Mouse (Mus musculus): ENCODE data around the gene Lhx4.
A peak's percentile ranks its signal among the peaks of the same experiment; 100 is the strongest.

Lhx4 gene

DNA sequence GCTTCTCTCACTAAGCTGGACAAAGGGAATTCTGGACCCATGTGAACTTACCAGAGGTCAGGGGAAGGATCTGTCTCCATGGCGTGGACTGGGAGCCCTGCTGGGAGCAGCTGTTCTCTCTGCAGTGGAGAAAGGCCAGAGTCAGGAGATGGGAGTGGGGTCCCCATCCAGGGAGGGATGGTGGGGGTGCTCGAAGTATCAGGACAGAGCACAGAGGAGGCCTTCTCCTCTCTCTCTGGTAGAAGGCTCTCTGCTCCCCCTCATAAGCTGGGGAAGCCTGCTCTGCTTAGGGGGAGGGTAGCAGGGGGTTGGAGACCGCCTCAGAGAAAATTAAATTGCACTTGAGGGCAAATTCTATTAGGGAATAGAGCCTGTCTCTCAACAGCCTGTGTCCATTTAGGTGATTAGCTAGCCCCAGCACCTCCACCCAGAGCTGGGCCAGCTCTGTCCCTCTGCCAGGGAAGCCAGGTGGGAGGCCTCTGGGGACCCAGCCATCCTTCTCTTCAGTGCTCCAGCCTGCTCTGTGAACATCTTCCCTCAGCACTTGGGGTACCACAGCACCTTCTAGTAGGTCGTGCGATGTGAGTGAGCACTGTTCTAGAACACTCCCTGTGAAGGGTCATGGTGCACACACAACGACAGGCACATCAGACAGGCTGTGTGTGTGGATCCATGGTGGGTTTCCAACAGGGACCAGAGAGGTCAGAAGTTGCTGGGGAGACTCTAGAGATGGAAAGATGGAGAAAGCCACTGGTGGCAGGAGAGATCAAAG is at the start of gene Lhx4:
Lhx4 (minus strand) TSS at position 201 of the 772 bp plus-strand sequence.
- no peak for DNase-seq

DNA sequence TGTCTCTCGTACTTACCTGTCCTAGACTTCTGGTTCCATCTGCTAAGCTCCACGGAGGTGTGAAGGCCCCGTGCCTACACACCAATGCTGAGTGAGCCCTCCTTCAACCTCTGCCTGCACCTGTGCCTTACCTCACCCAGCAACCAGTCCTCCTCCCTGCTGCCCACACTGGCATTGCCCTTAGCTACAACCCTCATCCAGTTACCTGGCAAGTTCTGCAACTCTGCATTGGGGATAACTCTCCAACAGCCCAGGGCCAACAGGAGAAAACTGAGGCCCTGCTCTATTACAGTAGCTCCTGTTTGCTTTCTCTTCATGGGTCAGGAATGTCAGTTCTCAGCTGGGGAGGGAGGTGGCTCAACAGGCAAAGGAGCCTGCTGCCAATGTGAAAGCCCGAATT is 46.5 kb upstream of the Lhx4 start:
- DNase-seq = no peak

DNA sequence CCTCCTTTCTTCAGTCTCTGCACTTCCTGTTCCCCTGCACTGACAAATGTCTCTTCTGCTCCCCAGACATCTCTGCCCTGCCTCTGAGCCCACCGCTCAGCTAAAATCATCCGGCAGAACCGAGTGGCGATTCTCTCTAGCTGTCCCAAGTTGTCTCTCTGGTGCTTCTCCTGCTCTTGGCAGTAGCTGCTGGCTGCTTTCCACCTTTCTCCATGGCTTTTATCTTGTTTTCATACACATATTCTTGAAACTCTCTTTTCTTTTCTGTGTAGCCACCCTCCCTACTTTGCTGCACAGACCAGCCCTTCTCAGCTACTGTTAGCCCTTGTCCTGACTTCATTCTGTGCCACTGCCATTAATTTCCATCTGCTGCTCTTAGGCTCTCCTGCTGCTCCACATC is 45.9 kb upstream of the Lhx4 start:
- no peak for DNase-seq

DNA sequence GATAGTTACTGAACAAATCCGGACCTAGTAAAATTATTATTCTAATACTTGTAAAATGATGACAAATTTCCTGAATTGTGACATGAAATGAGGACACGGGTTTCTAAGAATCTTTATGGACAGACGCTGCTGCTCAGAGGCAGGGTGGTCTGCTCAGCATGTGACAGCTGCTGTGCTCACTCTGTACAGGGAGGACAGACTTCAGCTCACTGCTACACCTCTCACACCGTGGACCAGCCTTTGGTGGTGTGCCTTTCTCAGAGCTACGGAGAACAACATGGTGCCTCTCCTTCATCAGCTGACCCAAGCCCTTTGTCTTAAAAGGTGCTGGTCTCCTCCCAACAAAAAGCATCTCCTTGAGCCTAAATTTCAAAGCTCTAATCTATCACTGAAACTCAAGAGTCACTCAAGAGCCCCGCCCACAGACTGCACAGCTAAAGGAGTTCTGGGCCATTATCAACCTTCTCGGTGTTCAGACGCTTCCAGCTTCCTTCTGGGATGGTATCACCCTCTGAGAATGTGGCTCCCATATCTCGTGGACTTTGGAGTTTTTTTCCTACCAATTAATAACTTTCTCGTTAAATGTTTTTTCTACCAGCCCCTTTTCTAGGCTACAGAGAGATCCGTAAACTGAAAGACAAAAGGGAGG is 45.4 kb upstream of the Lhx4 start:
- DNase-seq = no peak

DNA sequence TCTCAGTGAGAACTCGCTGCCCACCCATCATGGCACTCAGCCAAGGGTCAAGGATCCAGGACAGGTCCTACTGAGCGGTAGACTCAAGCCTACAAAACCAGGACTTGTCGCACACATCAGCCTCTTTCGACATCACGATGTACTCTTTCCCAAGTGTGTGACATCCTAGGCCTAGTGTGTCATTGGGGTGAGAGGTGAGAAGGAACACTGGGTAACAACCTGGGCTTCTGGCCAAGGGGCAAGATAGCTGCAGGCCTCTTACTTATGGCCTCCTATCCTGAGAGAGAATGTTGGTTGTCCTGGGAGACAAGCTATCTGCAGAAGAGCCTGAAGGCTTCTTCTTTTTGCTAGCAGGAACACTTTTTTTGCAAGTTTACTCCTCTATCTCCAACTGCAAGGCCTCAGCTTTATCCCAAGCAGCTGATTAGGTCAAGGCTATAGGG is 44.3 kb upstream of the Lhx4 start:
- no peak for DNase-seq

DNA sequence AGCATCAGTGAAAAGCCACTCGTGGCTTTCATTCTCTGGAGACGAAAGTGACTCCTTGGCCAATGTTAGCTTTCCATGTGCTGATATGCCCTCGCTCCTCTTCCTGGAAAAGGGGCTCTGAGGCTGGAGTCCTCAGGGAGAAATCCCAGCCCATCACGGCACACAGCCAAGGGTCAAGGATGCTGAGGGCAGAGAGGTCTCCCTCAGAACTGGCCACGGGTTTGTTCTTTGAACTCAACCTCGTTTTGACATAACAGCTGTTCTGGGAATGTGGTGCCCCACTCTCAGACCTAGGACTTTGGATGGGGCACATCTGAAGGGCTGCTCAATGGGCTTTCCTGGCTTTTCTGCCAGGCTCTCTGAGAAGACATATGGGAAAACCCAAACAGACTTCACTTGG is 43.4 kb upstream of the Lhx4 start:
- no peak for DNase-seq

DNA sequence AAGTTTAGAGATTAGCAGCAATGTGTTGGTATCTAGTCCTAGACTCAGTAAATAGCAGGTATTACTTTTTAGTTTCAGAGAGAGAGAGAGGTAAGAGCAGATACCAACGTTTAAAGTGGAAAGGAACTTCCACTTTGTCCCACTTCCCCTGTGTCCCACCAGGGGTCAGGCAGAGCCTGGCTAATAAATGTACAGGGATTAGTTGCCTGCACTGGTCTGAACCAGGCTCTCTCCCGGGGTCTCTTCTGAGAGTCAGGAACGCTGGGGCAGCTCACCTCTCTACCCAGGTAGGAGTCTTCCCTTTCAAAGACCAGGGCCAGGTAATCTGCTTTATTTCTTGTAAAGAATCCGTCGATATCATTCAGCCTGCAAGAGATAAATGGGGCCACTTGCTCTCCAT is 40.4 kb upstream of the Lhx4 start:
- no peak for DNase-seq

DNA sequence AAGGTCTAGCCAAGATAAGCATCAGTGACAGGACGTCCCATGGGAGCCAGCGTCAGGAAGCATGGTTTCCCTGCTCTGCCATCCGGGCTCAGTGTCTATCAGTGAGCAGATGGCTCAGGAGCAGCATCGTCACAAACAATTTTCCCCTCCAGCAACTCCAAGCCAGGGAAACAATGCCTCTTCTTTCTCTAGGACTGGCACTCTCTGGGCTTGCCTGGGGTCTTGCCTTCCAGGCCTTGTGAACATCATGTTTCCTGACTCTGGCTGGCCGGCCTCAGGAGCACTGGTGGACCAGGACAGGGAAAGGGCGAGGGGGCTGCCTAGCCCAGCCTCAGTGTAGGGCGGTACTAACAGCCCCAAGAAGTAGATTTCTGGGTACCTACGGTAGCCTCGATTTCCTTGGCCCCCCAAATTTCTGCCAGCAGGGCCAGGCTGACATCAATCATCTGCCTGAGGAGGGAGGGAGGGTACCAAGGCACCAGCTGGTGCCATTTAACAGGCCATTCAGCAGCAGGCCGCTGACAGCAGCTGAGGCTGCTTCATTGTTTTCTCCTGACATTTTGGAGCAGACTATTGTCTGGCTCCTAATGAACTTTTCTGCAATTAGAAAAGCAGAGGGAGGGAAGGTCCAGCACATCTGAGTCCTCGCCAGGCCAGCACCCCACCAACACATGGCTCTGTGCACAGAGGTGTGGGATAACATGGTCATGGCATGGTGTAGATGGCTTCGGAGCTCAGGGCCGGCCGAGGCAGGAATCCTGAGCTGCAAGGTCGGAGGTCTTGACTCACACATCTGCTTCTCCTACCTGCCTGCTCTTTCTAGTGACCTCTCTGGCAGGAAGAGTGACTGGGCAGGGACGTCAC is 38.9 kb upstream of the Lhx4 start:
- DNase-seq = no peak

DNA sequence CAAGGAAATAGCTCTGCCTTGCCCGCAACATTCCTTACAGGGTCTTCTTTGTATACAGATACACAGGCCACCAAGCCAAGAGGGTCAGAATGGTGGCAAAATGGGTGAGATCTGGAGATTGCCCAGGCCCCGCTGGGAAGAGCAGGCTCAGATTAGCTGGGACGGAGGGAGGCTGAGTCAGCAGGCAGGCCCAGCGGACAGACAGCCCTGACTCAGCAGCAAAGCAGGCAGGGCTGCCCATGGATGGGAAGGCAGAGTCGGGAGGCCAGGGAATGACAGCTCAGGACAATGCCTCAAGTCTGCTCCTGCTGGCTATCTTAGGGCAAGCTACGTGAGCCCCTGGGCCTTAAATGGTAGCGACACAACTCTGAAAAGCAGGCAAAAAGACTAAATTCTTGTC is 34.4 kb upstream of the Lhx4 start:
- DNase-seq = no peak

DNA sequence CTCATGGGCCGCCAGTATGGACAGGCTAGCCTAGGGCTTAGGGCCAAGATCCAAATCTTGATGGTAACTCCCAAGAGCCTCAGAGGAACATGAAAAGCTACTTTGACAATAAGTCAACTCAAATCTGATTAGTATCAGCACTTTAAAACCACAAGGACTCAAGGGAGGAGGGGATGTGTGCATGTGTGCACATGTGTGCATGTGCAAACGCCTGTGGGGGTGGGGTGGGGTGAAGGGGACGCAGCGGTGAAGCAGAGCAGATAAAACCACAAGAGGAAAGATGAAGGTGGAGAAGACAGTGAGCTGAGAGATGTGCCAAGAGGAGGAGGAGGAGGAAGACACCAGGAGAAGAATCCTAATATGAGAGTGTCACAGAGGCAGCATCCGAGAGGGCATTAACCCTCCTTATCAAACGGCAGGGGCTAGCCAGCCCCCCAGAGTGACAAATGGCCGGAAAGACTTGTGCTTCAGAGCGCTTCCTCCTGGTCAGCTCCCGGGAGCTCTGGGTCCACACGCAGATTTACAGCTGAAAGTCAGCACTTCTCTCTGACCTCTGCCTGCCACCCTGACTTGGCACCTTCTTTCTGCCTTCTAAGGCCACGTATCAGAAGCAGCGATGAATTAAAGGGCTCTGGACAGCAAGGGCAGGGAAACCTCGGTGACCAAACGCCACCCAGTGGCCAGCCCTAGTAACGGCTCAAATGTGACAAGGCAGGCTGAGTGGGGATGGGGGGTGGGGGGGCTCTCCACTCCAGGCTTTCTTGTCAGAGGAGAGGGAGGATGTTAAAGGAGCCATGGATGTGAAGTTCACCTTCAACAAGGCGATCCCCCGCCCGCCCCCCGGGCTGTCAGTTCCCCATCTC is 33.1 kb upstream of the Lhx4 start:
- peak in 1 of 2 experiments; percentile 34 for DNase-seq

DNA sequence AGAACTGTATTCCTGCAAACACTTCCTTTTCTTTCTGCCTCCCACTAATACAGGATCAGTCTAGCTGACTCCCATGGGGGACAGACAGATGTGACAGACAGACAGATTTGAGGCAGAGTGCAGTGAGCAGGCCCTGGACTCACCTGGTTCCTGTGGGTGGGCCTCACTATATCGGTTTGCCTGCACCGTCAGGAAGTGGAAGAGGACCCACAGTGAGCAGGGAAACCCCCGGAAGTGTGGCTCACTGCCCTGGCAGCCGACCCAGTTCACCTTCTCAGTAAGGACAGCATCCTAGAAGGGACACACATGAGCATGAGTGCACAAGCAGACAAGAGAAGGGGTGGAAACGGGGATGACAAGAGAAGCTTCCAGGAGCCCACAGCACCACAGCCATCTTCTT is 30.9 kb upstream of the Lhx4 start:
- DNase-seq = peak; percentile 39 to 60

DNA sequence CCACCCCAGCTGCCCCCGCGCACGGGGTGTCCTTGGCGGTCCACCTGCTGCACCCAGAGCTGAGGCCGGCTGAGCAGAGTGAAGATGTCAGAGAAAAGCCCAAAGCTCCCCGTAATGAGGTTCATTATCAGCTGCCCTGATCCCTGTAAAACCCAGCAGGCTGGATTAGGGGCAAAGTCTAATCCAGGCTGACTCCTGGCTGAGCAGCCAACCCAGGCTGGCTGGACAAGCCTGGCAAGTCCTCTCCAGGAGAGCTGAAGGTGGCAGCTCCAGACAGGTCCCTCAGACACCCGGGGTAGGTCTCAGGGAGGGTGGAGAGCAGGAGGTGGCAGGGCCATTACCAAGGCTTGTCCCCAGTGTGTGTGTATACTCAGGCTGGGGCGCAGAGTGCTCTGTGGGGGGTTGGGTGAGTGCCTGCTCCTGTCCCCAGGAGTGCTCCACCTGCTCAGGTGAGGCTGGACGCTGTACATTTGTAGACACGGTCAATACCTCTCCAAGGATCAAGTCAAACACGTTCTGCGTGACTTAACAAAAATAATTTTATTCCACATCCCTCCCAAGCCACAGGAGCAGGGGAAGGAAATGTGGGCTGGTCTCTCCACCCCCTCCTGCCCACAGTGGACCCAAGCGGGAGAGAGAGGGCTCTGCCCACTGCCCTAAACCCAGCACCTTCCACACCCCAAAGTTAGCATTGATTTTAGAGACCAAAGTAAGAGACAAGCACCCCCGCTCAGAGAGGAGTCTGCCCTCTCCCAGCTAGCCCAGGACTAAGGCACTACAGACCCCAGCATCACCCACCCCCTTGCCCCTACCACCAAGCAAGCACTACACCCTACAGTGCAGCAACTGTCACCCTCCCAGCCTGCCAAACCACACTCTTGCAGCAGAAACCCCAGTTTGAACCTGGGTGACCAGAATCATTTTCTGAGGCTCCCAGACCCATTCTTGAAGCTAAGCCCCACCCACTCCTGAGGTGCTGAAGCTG is 26.4 kb upstream of the Lhx4 start:
- DNase-seq = no peak

DNA sequence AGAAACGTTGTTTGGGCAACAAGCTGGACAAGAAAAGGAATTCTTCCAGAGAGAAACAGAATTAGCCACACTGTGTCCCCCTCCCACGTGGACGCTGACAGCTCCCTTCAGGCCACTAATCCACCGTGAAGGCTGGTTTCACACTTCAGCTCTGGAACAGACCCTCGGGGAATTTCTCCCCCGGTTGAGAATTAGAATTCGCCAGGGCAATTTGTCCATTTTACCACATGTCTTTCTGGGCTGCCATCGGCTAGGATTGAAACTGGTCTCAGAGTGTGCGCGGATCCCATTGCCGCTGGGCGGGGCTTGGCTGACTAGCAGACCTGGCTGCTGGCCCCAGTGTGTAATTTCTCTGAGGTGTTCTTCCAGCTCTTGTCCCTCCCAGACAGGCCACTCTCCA is 7.7 kb upstream of the Lhx4 start:
- no peak for DNase-seq

DNA sequence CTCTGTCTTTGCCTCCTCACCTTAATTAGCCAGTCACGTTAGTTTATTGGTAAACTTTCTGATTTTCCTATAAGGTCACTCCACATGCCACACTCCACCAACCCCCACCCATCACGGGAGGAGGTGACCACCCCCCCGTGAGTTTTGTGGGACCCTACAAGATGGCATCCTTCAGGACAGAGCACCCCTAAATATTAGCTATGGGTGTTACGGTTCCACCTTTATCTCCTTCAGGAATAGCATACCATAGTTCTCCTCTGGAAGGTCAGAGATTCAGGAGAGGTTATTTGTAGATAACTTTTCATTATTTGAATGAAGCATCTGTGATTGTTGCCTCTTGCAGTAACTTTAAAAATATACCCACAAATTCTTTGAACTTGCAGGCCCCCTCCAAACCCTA is 7.2 kb upstream of the Lhx4 start:
- no peak for DNase-seq

DNA sequence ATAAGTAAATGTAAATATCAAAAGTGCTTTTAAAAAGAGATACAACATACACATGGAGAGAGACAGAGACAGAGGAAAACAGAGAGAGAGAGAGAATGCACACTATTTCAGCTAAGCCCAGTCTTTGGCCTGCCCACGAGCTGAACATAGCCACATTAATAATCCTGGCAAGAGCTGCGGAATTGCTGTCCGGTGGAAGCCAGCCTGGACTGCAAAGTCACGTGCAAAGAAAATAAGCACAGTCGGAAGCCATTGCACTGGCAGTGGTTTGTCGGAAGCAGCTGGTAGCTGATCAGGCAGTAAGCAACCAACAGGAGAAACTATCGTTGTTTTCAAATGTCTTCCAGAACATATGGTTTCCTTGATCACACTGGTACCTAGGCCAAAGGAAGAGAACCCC is 6.1 kb upstream of the Lhx4 start:
- no peak for DNase-seq

DNA sequence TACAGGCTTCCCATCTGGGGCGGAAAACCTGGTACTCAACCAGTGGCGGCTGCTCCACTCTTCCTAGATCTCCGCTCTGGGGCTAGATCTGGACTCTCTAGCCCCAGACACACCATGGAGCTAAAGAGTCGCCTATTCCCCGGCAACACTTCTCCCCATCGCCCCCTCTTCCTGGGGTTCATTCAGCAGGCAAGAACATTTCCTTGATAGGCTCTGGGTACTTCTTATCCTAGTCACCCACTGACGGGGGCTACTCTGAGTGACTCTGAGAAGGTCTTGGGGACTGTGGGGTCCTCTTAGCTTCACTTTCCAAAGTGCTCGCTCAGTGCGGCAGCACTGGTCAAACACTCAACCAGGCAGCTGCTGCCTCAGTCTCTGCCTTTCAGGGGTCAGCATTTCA is 1.9 kb upstream of the Lhx4 start:
- DNase-seq = no peak

DNA sequence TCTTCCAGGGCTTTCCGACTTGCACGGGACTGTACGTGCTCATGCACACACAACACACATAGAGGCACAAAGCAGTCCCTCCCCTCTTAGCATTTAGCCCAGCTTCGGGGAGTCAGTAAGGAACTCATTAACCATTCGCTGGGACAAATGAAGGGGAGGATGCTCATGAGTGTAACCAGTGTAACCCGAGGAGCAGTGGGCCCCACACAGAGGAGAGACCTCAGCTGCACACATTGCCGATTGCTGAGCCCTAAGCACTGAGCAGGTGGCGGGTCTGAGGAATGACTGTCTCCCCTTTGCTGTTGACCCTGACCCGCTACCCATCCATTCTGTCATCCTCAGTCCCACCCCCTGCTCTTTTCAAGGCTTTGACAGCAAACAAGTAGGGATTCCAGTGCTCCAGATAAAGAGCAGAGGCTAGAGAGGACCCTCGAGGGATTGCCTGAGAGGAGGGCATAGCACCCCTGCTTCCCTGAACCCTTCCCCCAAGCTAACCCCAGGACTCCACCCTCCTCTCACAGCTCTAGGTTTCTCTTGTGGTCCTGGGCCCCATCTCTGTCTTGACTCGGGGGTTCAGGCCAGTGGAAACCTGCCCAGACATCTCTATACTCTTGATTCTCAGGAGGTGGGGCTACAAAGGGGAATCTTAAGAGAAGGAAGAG is 836 bp downstream of the Lhx4 start:
- DNase-seq = no peak

DNA sequence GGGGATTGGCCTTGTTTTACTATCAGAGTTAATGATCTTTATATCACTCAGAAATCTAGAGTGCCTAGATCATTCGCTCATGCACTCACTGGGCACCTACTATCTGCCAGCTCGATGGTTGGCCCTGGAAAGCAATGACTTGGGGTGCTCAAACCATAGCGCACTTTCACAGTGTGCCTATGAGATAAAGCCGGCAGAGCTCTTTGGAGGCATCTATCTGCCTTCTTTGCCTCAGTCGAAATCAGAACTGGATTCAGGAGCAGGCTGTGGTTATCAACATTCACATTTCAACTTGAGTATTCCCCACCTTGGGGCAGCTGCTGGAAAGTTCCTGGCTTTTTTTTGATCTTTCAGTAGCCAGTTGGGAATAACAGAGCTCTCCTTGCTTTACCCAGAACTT is 3.6 kb downstream of the Lhx4 start:
- no peak for DNase-seq

DNA sequence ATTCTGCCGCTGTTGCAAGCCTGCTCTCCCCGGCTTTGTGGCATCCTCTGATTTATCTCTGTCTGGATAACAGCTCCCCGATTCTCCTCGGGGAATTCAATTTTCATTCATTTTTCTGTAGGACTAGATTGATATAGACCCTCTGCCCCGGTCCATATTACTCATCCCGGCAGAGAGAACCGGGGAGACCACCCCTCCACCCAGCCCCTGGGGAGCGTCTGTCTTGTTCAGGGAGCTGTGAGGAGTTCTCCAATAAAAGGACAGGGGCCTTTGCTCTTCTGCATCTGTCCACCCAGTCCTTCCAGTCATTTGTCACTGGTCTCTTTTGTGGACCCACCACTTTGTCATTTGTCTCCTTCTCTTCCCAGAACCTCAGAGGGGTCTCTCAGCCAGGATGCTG is 4.5 kb downstream of the Lhx4 start:
- DNase-seq = no peak

DNA sequence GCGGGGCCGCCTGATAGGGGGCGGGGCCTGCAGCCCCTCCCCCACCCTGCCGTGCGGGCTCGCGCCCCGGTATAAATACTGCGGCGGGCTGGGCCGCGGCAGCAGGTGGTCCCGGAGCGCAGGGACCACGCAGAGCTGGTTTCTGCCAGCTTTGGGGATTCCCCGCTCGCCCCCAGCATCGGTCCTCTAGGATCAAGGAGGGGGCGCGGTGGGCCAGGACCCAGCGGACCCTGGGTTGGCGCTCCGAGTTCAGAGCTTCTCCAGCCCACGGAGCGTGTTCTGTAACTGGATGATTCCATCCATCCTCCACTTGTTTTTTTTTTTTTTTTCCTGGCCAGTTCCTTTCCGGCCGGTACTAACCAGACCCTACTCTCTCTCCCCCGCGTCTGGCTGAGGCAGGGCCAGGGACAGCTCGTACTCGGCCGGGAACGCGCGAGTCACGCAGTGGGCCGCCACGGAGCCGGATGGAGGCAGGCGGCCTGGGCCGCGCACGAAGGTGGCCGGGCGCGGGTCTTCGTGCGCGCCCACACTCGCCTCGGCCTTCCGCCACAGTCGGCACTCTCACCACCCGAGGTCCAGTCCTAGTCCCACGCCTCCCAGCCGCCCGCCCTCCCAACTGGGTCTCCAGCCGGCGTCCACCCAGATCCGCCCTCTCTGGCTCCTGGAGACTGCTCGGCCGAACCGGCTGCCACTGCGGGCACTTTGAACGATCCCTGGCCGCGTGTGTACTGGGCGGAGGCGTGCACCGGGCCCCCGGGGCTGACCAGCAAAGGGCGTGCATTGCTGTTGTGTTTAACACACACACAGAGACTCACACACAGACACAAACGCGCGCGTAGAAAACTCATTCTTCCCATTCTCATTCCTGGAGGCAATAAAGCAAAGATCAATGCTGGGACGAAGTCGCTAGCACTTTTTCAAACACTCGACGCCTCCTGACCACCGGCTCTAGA is 8.8 kb downstream of the Lhx4 start:
- DNase-seq = no peak
